In the genomic region with DNA sequence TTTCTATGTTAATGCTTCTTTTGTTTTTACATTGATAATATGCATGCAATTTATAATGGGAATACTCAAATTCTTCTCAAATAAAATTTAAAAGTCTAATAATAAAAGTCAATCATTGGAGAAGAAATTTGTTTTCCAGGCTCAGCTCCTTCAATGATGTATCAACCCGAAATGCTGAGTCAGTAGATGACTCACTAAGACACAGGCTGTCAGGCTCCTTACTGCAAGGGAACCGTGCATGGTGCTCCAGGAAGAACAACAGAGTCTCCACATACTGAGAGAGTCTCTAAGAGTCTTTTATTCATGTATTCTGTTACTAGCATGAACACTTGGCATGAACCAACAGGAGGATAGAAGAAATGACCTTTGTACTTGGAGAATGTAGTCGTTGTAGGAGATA, we compare ENCODE assay signal across 24 mouse cellular contexts.
DNase-seq lines count a peak whose midpoint lies in the region; ATAC-seq and TF ChIP-seq lines count a peak whose summit lies in the region.
"Had no signal": no experiment of that assay in that cellular context is flagged by ENCODE, and none has a peak within 500 bp of the region (broad histone marks: within the 10 kb centered on the region; RNA-seq: fewer than 3 reads in every experiment).

No protein-coding gene starts in this region.

- no peaks in the 10 kb centered on the region for H3K27me3 ChIP-seq in Patski
- H3K27me3 ChIP-seq in midbrain, embryonic 11.5 days (ENCODE audit: control insufficient read depth, insufficient read depth, low read length) = no peaks in the 10 kb centered on the region
- H3K27me3 ChIP-seq: CH12.LX; embryonic facial prominence, embryonic 12.5 days; forebrain, embryonic 13.5 days; forebrain, embryonic 15.5 days had no signal

- CTCF ChIA-PET in Patski (lab: Charles Lee) = no interaction called here

- H3K27ac ChIP-seq in midbrain, embryonic 11.5 days (ENCODE audit: low read depth, low read length) = no peak overlapping the region
- H3K27ac ChIP-seq: embryonic facial prominence, embryonic 10.5 days; embryonic facial prominence, embryonic 12.5 days; forebrain, embryonic 13.5 days; forebrain, embryonic 15.5 days had no signal

- 76% methylated on average over 3 of the region's 3 CpGs for WGBS in midbrain, embryonic 11.5 days

- TF ChIP-seq CTCF in Patski (IDR thresholded peaks at IDR 0.05) = no peak

- no peaks in the 10 kb centered on the region for H3K4me1 ChIP-seq in midbrain, embryonic 11.5 days (ENCODE audit: control insufficient read depth, insufficient read depth, low read length)
- H3K4me1 ChIP-seq: embryonic facial prominence, embryonic 10.5 days; embryonic facial prominence, embryonic 12.5 days; forebrain, embryonic 13.5 days; forebrain, embryonic 15.5 days had no signal

- peak; percentile 71 for ATAC-seq in Patski
- ATAC-seq in midbrain, embryonic 11.5 days (ENCODE audit: low FRiP score) = no peak
- ATAC-seq: activated CD4-positive, CD25-positive, alpha-beta regulatory T cell, adult 4 months; CD4-positive, CD25-positive, alpha-beta regulatory T cell, adult 4 months; forebrain, embryonic 13.5 days; forebrain, embryonic 15.5 days; forebrain, postnatal 0 days had no signal

- H3K9ac ChIP-seq in midbrain, embryonic 11.5 days (ENCODE audit: low read length) = no peak overlapping the region
- H3K9ac ChIP-seq: embryonic facial prominence, embryonic 12.5 days; forebrain, embryonic 13.5 days; forebrain, embryonic 15.5 days; forebrain, postnatal 0 days had no signal

- POLR2A ChIA-PET in Patski (lab: Charles Lee) = no interaction called here

- in situ Hi-C loops in Patski (cut with MboI; ENCODE audit: low pct_unique_long_range_greater_than_20kb) = no loop called here

- no peak overlapping the region for H3K4me2 ChIP-seq in midbrain, embryonic 11.5 days
- H3K4me2 ChIP-seq: embryonic facial prominence, embryonic 12.5 days; forebrain, embryonic 13.5 days; forebrain, embryonic 15.5 days had no signal

- peak; percentile 15 for DNase-seq in layer of hippocampus, adult 9-11 months
- no peak for DNase-seq in layer of hippocampus, postnatal 14 days (ENCODE audit: low spot score in 2 of 2)
- DNase-seq in 3T3-L1 (ENCODE audit: low read depth, low spot score) = peak; percentile 72
- DNase-seq in Patski (ENCODE audit: low read depth, low spot score) = no peak
- no peak for DNase-seq in retina, postnatal 1 day
- DNase-seq in lung, postnatal 10 days = no peak
- no peak for DNase-seq in midbrain, embryonic 11.5 days (ENCODE audit: low spot score, missing footprints)
- DNase-seq: adrenal gland, adult 8-10 months; adrenal gland, postnatal 14 days; B cell, adult 2 months; cerebellum, adult 11 months; cerebellum, adult 18-20 months; cerebellum, adult 8-10 months; cerebellum, adult 9-11 months; cerebellum, postnatal 25 days; forebrain, postnatal 0 days had no signal

- H3K4me3 ChIP-seq in midbrain, embryonic 11.5 days (ENCODE audit: low read depth, low read length) = no peak overlapping the region
- H3K4me3 ChIP-seq: embryonic facial prominence, embryonic 10.5 days; embryonic facial prominence, embryonic 12.5 days; forebrain, embryonic 13.5 days; forebrain, embryonic 15.5 days had no signal

- no peaks in the 10 kb centered on the region for H3K36me3 ChIP-seq in midbrain, embryonic 11.5 days (ENCODE audit: control insufficient read depth, insufficient read depth, low read length)
- H3K36me3 ChIP-seq: embryonic facial prominence, embryonic 10.5 days; embryonic facial prominence, embryonic 12.5 days; forebrain, embryonic 15.5 days; G1E had no signal

- no peaks in the 10 kb centered on the region for H3K9me3 ChIP-seq in midbrain, embryonic 11.5 days (ENCODE audit: control insufficient read depth, low read length)
- H3K9me3 ChIP-seq: embryonic facial prominence, embryonic 10.5 days; embryonic facial prominence, embryonic 12.5 days; forebrain, embryonic 13.5 days; forebrain, embryonic 15.5 days had no signal

Comparison
In these comparisons a context has a peak if more than half of its experiments do, and no peak if none do; other contexts are left out.
1. DNase-seq: peak in layer of hippocampus, adult 9-11 months (single experiment) and 3T3-L1 (single experiment); none in layer of hippocampus, postnatal 14 days (0 of 2), Patski (single experiment), retina, postnatal 1 day (single experiment), lung, postnatal 10 days (single experiment) and midbrain, embryonic 11.5 days (single experiment).